Mouse (Mus musculus): ENCODE measurements around the gene Pgpep1l. TPM values are rescaled to one million over a fixed set of nuclear protein-coding genes. Genes with fewer than 3 reads are reported as not detected.

Pgpep1l gene
- polyA plus RNA-seq, 1 experiment from 2014 or later: not detected

- Histone ChIP-seq H3K9ac (ENCODE audit: low read depth, low read length) (no peak overlapping the region), H3K4me3 (ENCODE audit: low read depth, low read length) (no peak overlapping the region), H3K27ac (ENCODE audit: low read depth, low read length) (no peak overlapping the region), H3K4me2 (no peak overlapping the region), H3K27me3 (ENCODE audit: control insufficient read depth, insufficient read depth, low read length) (no peaks in the 10 kb centered on the region), H3K36me3 (ENCODE audit: control insufficient read depth, insufficient read depth, low read length) (peaks cover 36% of the 10 kb centered on the region), H3K9me3 (replicated peaks; ENCODE audit: control insufficient read depth, low read length) (no peaks in the 10 kb centered on the region), H3K4me1 (ENCODE audit: control insufficient read depth, insufficient read depth, low read length) (0 out of 2 replicates have a peak, but pooled peaks cover 5% of the 10 kb centered on the region)
- no peak for ATAC-seq (replicated peaks; ENCODE audit: insufficient number of reproducible peaks, low FRiP score, low TSS enrichment)
- WGBS (ENCODE audit: insufficient replicate concordance): 94% methylated on average over 6 of the region's 6 CpGs
These were observed 55.0 kb downstream of the Pgpep1l start for GRCm38 (mm10) chr7:68209039-68209438.

GRCm38 (mm10) chr7:68205776-68206427 lies 58.1 kb downstream of the Pgpep1l start:
- Histone ChIP-seq H3K4me3 (ENCODE audit: low read depth, low read length) (no peak overlapping the region), H3K4me2 (no peak overlapping the region), H3K9me3 (replicated peaks; ENCODE audit: control insufficient read depth, low read length) (no peaks in the 10 kb centered on the region), H3K4me1 (ENCODE audit: control insufficient read depth, insufficient read depth, low read length) (peaks cover 11% of the 10 kb centered on the region), H3K36me3 (ENCODE audit: control insufficient read depth, insufficient read depth, low read length) (peaks cover 29% of the 10 kb centered on the region), H3K27me3 (ENCODE audit: control insufficient read depth, insufficient read depth, low read length) (no peaks in the 10 kb centered on the region), H3K9ac (ENCODE audit: low read depth, low read length) (no peak overlapping the region), H3K27ac (ENCODE audit: low read depth, low read length) (no peak overlapping the region)
- no peak for ATAC-seq (replicated peaks; ENCODE audit: insufficient number of reproducible peaks, low FRiP score, low TSS enrichment)
- 87% methylated on average over 8 of the region's 8 CpGs for WGBS (ENCODE audit: insufficient replicate concordance)

GRCm38 (mm10) chr7:68199609-68200008 lies 64.4 kb downstream of the Pgpep1l start:
- Histone ChIP-seq H3K9me3 (replicated peaks; ENCODE audit: control insufficient read depth, low read length) (no peaks in the 10 kb centered on the region), H3K27ac (ENCODE audit: low read depth, low read length) (no peak overlapping the region), H3K4me3 (ENCODE audit: low read depth, low read length) (no peak overlapping the region), H3K9ac (ENCODE audit: low read depth, low read length) (no peak overlapping the region), H3K27me3 (ENCODE audit: control insufficient read depth, insufficient read depth, low read length) (no peaks in the 10 kb centered on the region), H3K36me3 (ENCODE audit: control insufficient read depth, insufficient read depth, low read length) (peaks cover 15% of the 10 kb centered on the region), H3K4me1 (ENCODE audit: control insufficient read depth, insufficient read depth, low read length) (peaks cover 9% of the 10 kb centered on the region), H3K4me2 (no peak overlapping the region)
- no peak for ATAC-seq (replicated peaks; ENCODE audit: insufficient number of reproducible peaks, low FRiP score, low TSS enrichment)
- 93% methylated on average over 7 of the region's 7 CpGs for WGBS (ENCODE audit: insufficient replicate concordance)

GRCm38 (mm10) chr7:68193958-68194695 lies 69.9 kb downstream of the Pgpep1l start:
- Histone ChIP-seq H3K36me3 (ENCODE audit: control insufficient read depth, insufficient read depth, low read length) (peaks cover 46% of the 10 kb centered on the region), H3K27ac (ENCODE audit: low read depth, low read length) (0 out of 2 replicates have a peak overlapping the region, but pooled peaks have one; percentile 17), H3K4me2 (no peak overlapping the region), H3K9ac (ENCODE audit: low read depth, low read length) (no peak overlapping the region), H3K9me3 (replicated peaks; ENCODE audit: control insufficient read depth, low read length) (no peaks in the 10 kb centered on the region), H3K27me3 (ENCODE audit: control insufficient read depth, insufficient read depth, low read length) (no peaks in the 10 kb centered on the region), H3K4me3 (ENCODE audit: low read depth, low read length) (no peak overlapping the region), H3K4me1 (ENCODE audit: control insufficient read depth, insufficient read depth, low read length) (peaks cover 17% of the 10 kb centered on the region)
- WGBS (ENCODE audit: insufficient replicate concordance): 37% methylated on average over 15 of the region's 15 CpGs
- no peak for ATAC-seq (replicated peaks; ENCODE audit: insufficient number of reproducible peaks, low FRiP score, low TSS enrichment)

- Histone ChIP-seq H3K4me3 (ENCODE audit: low read depth, low read length) (no peak overlapping the region), H3K4me2 (no peak overlapping the region), H3K36me3 (ENCODE audit: control insufficient read depth, insufficient read depth, low read length) (peaks cover 39% of the 10 kb centered on the region), H3K9ac (ENCODE audit: low read depth, low read length) (no peak overlapping the region), H3K4me1 (ENCODE audit: control insufficient read depth, insufficient read depth, low read length) (peaks cover 17% of the 10 kb centered on the region), H3K27me3 (ENCODE audit: control insufficient read depth, insufficient read depth, low read length) (no peaks in the 10 kb centered on the region), H3K9me3 (replicated peaks; ENCODE audit: control insufficient read depth, low read length) (no peaks in the 10 kb centered on the region), H3K27ac (ENCODE audit: low read depth, low read length) (no peak overlapping the region)
- 76% methylated on average over 13 of the region's 13 CpGs for WGBS (ENCODE audit: insufficient replicate concordance)
- no peak for ATAC-seq (replicated peaks; ENCODE audit: insufficient number of reproducible peaks, low FRiP score, low TSS enrichment)
These were observed 74.2 kb downstream of the Pgpep1l start for GRCm38 (mm10) chr7:68189691-68190456.

- Histone ChIP-seq H3K36me3 (ENCODE audit: control insufficient read depth, insufficient read depth, low read length) (peaks cover 42% of the 10 kb centered on the region), H3K27me3 (ENCODE audit: control insufficient read depth, insufficient read depth, low read length) (no peaks in the 10 kb centered on the region), H3K4me1 (ENCODE audit: control insufficient read depth, insufficient read depth, low read length) (peaks cover 13% of the 10 kb centered on the region), H3K9me3 (replicated peaks; ENCODE audit: control insufficient read depth, low read length) (no peaks in the 10 kb centered on the region), H3K9ac (ENCODE audit: low read depth, low read length) (no peak overlapping the region), H3K4me3 (ENCODE audit: low read depth, low read length) (no peak overlapping the region), H3K27ac (ENCODE audit: low read depth, low read length) (no peak overlapping the region; the same call in 1 of the 2 replicates), H3K4me2 (no peak overlapping the region)
- 36% methylated on average over 6 of the region's 6 CpGs for WGBS (ENCODE audit: insufficient replicate concordance)
- no peak for ATAC-seq (replicated peaks; ENCODE audit: insufficient number of reproducible peaks, low FRiP score, low TSS enrichment)
These were observed 74.8 kb downstream of the Pgpep1l start for GRCm38 (mm10) chr7:68189211-68189610.

Other genes starting within 250 kb of the Pgpep1l start
- gene Fam169b, start 9.6 kb upstream of the Pgpep1l start, polyA plus RNA-seq (2014; fragmentation: Nextera tagmentation; extraction: Ambion mirVana): 0.14 and 0.15 TPM in 2 replicates